Mouse (Mus musculus) embryo, embryonic 10 days (tissue): Measurements from ENCODE around the gene Ube2q2.
A peak's percentile ranks its signal among the peaks of the same experiment; 100 is the strongest.
"Not testable (repeated sequence)": the region's sequence is repeated elsewhere in the genome, so short reads cannot be mapped to it uniquely, and the experiment has no call there.

Experiments
- DNase-seq: peaks from one replicate; pipeline ENCODE4 v3.0.0-alpha.2; 2015; ENCODE audit warnings: low spot score

The Ube2q2 gene

GRCm38 (mm10) chr9:55148854-55149498, at the start of gene Ube2q2:
TSS of gene Ube2q2 (plus strand) at chr9:55148854.
- peak; percentile 84 for DNase-seq

DNA sequence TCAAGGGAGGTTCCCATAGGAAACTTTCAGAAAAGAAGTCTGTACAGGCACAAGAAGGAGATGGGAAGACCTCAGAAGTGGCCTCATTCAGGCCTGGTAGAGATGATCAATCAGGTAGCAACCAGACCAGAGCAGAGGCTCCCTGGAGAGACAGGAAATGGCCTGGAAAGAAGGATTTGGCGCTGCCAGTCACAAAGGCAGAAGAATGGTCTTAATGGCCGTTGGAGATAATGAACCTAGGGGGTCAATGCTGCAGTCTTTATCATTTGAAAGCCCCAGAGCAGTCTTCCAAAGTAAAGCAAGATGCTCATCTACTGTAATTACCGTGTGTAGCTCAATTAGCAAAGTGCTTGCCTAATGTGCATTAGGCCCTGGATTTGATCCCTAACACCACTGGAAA, 47.5 kb upstream of the Ube2q2 start:
- no peak for DNase-seq

- DNase-seq = no peak
Observed at GRCm38 (mm10) chr9:55102186-55102835, 46.3 kb upstream of the Ube2q2 start.

- no peak for DNase-seq
Observed at GRCm38 (mm10) chr9:55102931-55103630, 45.6 kb upstream of the Ube2q2 start.

DNA sequence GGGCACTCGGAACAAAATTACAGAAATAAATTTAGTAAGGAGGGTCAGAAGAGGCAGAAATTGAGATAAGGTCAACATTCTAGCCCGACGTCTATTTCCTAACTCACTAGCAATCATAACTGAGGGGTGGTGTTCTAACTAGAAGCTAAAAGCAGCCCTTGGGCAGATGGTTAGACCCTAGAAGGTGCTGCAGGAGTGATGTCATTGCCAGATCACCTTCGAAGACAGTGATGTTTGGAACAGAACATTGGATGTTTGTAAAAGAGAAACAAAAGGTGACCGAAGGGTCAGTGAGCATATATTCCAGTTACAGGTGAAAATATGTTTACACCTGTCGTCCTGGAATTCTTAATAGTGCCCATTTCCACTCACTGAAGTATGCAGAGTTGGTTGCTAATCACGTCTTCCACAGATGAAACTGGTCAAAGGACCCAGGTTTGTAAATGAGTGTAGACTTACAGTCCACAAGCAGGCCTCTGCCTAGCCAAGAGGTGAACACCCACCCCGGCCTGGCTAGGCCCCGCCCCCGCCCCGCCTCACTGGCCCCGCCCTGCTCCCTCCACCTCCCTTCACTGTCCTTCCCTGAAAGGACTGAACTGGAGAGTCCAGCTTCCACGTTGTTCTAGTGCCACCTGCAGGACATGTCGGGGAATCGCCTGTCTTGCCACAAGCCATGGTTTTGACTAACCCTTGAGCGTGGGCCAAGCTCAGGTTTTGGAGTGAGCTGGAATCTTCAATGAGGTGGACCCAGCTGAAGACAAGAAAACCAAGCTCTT, 38.4 kb upstream of the Ube2q2 start:
- DNase-seq = peak; percentile 98

DNA sequence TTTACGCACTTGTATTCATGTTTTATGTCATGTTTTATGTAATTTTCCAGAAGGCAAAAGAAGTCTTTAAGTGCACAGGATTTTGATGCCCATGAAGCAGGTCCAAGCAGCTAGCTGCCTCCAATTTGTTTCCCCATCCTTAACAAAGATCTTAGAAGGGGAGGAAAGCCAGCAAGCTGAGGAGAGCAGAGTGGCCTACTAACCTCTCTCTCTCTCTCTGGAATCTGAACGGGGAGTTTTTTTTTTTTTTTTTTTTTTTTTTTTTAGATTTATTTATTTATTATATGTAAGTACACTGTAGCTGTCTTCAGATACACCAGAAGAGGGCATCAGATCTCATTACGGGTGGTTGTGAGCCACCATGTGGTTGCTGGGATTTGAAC, 37.8 kb upstream of the Ube2q2 start:
- DNase-seq = not testable (repeated sequence)

DNA sequence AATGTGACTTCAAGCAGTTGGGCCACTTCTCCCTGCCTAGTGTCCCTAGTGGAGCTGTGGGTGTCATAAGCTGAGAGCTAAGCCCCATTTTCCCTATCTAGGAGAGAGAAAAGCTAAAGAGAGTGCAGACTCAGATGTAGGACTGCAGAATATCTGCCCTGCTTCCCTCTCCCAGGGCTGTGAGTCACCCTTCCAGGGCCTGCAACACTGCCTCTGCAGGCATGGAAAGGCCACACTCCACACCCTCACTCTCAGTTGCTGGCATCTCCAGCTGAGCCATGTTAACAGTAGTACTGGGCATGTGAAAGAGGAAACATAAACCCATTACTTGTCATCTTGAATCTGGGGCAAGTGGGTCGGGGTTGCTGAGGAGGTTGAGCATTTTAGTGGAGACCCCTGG, 33.9 kb upstream of the Ube2q2 start:
- DNase-seq = no peak

DNA sequence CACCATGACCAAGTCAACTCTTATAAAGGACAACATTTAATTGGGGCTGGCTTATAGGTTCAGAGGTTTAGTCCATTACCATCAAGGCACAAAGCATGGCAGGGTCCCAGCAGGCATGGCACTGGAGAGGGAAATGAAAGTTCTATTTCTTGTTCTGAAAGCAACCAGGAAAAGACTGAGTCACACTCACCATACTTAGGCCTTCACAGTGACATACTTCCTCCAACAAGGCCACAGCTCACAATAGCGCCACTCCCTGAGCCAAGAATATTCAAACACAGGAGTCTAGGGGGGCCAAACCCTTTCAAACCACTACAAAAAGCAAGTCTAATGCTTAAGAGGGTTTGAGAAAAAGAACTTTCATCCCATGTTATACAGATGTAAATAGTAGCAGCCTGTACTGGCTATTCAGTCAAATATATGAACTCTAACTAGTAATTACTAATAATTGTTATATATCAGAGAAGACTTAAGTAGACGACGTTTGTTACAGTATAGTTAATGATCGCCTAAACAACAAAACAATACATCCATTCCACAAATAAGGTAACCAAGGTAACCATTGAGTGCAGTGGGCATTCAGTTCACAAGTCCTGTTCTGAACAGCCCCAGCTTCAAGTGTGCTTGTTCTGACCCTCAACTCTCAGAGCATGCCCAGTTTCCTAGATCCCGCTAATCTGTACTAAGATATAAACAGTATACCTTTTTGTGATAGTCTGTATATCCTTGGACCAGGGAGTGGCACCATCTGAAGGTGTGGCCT, 31.2 kb upstream of the Ube2q2 start:
- DNase-seq = no peak

DNA sequence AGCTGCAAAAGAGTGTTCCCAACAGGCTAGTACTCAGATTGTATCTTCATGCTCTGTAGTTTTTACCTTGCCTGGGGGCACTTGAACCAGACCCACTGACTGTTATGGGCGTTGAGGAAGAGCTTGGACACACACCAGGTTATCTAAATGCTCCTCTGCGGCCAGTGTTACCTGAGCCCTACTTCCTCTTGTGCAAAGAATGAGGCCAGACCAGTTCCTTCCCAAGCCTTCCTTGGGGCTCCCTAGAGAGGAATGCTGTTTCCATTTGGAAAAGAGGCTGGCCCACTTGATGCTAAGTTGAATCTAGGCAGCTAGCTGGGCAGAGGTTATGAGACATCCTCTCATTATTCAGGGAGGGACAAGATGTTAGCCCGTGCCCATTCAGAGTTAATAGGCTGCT, 26.1 kb upstream of the Ube2q2 start:
- peak; percentile 47 for DNase-seq

DNA sequence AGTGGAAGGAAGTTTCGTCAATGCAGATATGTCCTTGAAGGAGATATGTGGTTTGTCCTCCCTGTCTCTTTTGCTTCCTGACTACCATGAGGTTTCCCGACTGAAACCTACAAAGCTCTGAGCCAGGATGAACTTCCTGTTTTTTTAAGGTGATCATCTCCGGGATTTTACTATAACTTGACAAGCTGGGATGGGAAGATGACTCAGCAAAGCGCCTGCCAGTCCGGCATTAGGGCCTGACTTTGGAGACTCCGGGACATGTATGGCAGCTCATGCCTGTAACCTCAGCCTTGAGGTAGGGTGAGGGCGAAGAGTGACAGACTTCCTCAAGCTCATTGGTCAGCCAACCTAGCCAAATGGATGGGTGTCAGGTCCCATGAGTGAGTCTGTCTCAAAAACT, 22.9 kb upstream of the Ube2q2 start:
- no peak for DNase-seq

DNA sequence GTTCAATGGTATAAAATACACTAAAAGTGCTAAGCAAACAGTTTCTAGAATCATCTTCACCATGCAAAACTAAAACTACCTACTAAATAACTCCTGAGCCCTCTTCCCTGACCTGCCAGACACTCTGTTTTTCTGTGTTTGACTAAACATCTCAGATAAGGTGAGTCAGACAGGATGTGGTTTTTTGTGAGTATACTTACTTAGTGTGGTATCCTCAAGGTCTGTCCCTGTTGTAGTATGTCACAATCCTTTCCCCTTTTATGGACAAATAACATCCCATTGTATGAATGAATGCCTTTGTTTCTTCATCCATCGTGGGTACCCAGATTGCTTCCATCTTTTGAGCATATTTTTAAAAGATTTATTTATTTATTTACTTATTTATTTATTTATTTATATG, 22.4 kb upstream of the Ube2q2 start:
- DNase-seq = no peak

GRCm38 (mm10) chr9:55131851-55132250, 16.8 kb upstream of the Ube2q2 start:
- DNase-seq = no peak

DNA sequence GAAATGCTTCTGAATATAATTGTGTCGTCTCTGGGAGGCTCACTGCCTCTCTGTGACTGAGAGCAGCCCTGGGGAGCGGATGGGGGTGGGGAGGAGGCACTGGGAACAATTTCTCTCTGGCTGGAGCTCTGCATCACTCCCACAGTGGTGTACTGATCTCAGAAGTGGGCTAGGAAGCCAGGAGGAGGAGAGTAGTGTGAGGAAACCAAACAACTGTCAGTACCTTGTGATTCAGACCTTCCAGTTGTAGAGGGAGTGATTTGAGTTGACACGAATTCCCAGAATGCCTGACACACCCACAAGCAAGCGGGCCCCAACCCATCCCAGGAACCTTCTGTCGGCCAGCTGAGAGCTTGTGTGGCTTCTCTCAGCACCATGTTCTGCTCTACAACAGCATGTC, 12.1 kb upstream of the Ube2q2 start:
- DNase-seq = no peak

DNA sequence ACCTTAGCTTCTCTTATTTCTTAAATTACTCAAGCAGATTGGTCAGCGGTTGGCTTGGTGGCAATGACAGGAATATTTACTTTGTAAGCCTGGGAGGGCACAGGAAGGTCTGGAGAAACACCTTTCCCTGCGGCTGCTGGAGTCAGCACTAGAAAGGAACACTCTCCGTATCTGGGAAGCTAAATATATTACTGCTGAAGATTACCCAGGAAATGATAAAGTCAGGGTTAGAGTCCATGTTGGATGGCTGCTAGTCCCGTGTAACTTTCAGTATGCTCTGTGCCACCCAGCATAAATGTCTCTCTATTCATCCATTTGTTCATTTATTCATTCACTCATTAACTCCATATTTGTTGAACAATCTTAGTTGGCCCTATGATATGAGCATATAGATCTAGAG, 11.5 kb upstream of the Ube2q2 start:
- no peak for DNase-seq

- no peak for DNase-seq
Observed at GRCm38 (mm10) chr9:55139958-55140357, 8.7 kb upstream of the Ube2q2 start.

DNA sequence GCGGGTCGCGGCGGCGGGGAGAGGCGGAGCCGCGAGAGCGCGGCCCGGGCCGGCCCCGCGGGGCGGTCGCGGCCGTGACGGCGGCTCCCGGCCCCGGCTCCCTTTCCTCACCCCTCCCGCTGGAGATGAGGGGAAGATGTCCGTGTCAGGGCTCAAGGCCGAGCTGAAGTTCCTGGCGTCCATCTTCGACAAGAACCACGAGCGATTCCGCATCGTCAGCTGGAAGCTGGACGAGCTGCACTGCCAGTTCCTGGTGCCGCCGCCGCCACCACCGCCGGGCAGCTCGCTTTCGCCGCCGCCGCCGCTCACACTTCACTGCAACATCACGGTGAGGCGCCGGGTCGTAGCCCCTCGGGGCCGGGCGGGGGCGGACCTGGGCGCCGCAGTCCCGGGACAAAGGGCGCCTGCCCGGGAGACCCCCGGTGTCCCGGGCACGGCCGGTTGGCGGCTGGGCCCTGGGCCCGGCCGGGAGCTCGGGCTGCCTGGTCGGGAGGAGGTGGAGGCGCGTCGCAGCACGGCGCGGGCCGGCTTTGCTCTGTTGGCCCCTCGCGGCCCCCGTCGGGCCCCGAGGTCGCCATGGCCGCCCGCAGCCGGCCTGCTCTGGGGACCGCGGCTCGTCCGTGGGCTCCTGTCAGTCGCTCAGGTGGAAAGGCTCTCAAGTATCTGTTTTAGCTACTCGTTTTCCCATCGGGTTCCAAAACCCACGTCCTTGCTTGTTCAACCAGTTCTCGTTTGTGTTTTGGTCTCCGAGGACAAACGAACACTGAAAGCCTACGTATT, 1.0 kb downstream of the Ube2q2 start:
- DNase-seq = peak; percentile 56

DNA sequence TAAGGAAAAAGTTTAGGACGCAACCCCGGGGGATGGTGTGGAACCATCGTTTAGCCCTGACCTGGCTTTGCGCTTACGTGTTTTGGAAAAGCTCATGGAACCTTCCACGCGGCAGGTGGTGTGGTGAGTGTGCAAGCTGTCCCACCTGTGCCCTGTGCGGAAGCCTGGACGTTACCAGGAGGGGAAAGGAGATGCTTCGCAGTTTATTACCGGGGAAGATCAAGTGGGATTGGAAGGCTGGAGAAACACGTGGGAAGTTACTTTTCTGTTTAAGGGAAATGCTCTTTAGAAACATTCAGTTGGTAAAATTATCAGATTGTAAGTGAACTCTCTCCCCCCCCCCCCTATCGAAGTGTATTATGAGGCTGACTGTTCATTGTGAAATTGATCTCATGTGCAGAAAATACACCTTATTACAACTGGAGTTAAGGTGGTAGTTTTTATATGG, 1.6 kb downstream of the Ube2q2 start:
- peak; percentile 18 for DNase-seq

DNA sequence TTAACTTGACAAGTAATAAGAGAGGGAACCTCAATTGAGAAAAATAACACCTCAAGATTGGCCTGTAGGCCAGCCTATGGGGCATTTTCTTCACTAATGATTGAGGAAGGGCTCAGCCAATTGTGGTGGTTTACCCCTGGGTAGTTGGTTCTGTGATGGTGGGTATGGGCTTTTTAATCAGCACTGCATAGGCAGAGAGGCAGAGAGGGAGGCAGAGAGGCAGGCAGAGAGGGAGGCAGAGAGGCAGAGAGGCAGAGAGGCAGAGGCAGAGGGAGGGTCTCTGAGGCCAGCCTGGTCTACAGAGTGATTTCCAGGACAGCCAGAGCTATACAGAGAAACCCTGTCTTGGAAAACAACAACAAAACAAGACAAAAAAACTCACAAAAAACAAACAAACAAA, 2.4 kb downstream of the Ube2q2 start:
- no peak for DNase-seq

GRCm38 (mm10) chr9:55152935-55153334, 4.3 kb downstream of the Ube2q2 start:
- no peak for DNase-seq

DNA sequence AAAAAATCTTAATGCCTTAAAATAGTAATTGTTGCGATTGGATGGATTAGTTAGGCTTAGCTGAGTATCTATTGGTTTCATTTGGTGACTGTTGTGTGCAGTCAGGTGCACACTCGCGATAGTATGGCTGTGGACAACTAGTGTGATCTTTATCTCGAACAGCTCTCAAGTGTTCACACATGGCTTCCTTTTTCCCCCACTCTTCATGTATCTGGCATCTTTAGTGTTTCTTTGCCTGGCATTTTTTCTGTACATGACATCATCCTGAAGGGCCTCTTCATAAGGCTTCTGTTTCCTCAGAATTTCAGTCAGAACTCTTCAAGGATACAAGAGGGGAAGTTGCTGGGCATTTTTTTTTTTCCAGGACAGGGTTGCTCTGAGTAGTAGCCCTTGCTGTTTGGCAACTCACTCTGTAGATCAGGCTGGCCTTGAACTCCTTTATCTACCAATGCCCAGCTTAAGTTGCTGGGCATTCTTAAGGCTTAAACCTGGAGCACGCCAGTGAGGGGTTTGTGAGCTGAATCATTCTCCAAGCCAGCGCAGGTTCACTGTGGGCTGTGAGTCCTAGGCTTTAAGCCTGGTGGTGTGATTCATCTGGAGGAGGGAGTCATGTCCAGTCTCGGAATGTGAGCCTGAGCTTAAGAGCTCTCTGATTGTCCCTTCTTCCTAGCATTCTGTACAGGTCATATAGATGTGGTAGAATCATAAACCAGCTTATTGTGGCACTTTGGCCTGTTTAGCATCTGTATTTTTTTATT, 22.2 kb downstream of the Ube2q2 start:
- no peak for DNase-seq
